Mouse (Mus musculus) C2C12 (cell line): ENCODE measurements around the gene Cep170. TPM values are rescaled to one million over a fixed set of nuclear protein-coding genes. Genes with fewer than 3 reads are reported as not detected.

ENCODE experiments used
- H3K27me3 ChIP-seq: one replicate; pipeline ENCODE4 v1.6.1; 2011; ENCODE audit not compliant: control insufficient read depth, insufficient read depth, insufficient read length
- H3K36me3 ChIP-seq: one replicate; pipeline ENCODE4 v1.6.1; 2011; ENCODE audit not compliant: control insufficient read depth, insufficient read depth
- H3K4me3 ChIP-seq: one replicate; pipeline ENCODE4 v1.5.1; 2011; ENCODE audit warnings: mild to moderate bottlenecking, control low read depth; ENCODE audit not compliant: poor library complexity, insufficient read depth, severe bottlenecking
- H3K79me2 ChIP-seq: one replicate; pipeline ENCODE4 v1.6.1; 2011; ENCODE audit not compliant: control insufficient read depth, insufficient read depth
- H3K79me3 ChIP-seq: one replicate; pipeline ENCODE4 v1.6.1; 2011; ENCODE audit warnings: low read depth, control low read depth
- H3ac ChIP-seq: one replicate; pipeline ENCODE3; 2011; ENCODE audit warnings: low read depth; ENCODE audit not compliant: control insufficient read depth, insufficient read length
- CEBPB ChIP-seq: IDR thresholded peaks from one replicate; pipeline ENCODE4 v1.6.1; 2011; ENCODE audit warnings: low read depth, mild to moderate bottlenecking, control low read depth, moderate library complexity
- CTCF ChIP-seq: IDR thresholded peaks from one replicate; pipeline ENCODE4 v1.5.1; 2011; ENCODE audit not compliant: control insufficient read depth, insufficient read depth, insufficient read length
- FOSL1 ChIP-seq: IDR thresholded peaks from one replicate; pipeline ENCODE4 v1.8.0; 2011; ENCODE audit warnings: mild to moderate bottlenecking, low read length; ENCODE audit not compliant: poor library complexity, insufficient read depth, severe bottlenecking
- MAX ChIP-seq: IDR thresholded peaks from one replicate; pipeline ENCODE4 v1.6.1; 2011; ENCODE audit warnings: mild to moderate bottlenecking, control low read depth
- MYOD1 ChIP-seq: IDR thresholded peaks from one replicate; pipeline ENCODE4 v1.6.1; 2011; ENCODE audit warnings: low read depth; ENCODE audit not compliant: control insufficient read depth, insufficient read length
- MYOG ChIP-seq: IDR thresholded peaks from one replicate; pipeline ENCODE4 v1.6.1; 2011; ENCODE audit not compliant: control insufficient read depth, insufficient read length; ENCODE audit errors: extremely low read depth
- USF1 ChIP-seq: IDR thresholded peaks from one replicate; pipeline ENCODE4 v1.6.1; 2011; ENCODE audit warnings: low read depth, mild to moderate bottlenecking, control low read depth, moderate library complexity
- polyA plus RNA-seq: library from polyadenylated mRNA; unstranded; fragments of >200 nt; fragmentation: generic; extraction: Trizol; gene quantifications from one replicate; pipeline ENCODE4 v1.2.1, GENCODE M21; 2012; ENCODE audit warnings: missing spikeins

Gene Cep170
- polyA plus RNA-seq, 1 experiment, result 15.1 TPM

GRCm38 (mm10) chr1:176712436-176712835 is 101.4 kb downstream of the Cep170 start:
- no peaks in the 10 kb centered on the region for H3K79me2 ChIP-seq
- no peaks in the 10 kb centered on the region for H3K27me3 ChIP-seq
- no peak for TF ChIP-seq CEBPB
- TF ChIP-seq USF1, result no peak
- TF ChIP-seq FOSL1, result no peak
- no peak for TF ChIP-seq MYOG
- TF ChIP-seq MYOD1, result no peak
- no peak for TF ChIP-seq MAX
- TF ChIP-seq CTCF, result no peak
- no peaks in the 10 kb centered on the region for H3K79me3 ChIP-seq
- no peaks in the 10 kb centered on the region for H3K36me3 ChIP-seq
- no peak overlapping the region for H3K4me3 ChIP-seq
- H3ac ChIP-seq, result no peak overlapping the region

GRCm38 (mm10) chr1:176700226-176700625 is 113.6 kb downstream of the Cep170 start:
- no peaks in the 10 kb centered on the region for H3K27me3 ChIP-seq
- H3K36me3 ChIP-seq, result no peaks in the 10 kb centered on the region
- TF ChIP-seq CEBPB (no peak), CTCF (no peak), FOSL1 (no peak)
- H3K79me2 ChIP-seq, result no peaks in the 10 kb centered on the region
- no peak overlapping the region for H3ac ChIP-seq
- no peak overlapping the region for H3K4me3 ChIP-seq
- H3K79me3 ChIP-seq, result no peaks in the 10 kb centered on the region

GRCm38 (mm10) chr1:176699793-176700192 is 114.1 kb downstream of the Cep170 start:
- Histone ChIP-seq H3K36me3 (no peaks in the 10 kb centered on the region), H3K79me3 (no peaks in the 10 kb centered on the region), H3K27me3 (no peaks in the 10 kb centered on the region), H3ac (no peak overlapping the region), H3K79me2 (no peaks in the 10 kb centered on the region), H3K4me3 (no peak overlapping the region)
- TF ChIP-seq CEBPB, result no peak
- no peak for TF ChIP-seq MYOG
- no peak for TF ChIP-seq FOSL1
- no peak for TF ChIP-seq MYOD1
- no peak for TF ChIP-seq CTCF
- TF ChIP-seq MAX, result no peak
- no peak for TF ChIP-seq USF1

GRCm38 (mm10) chr1:176698647-176699046 is 115.2 kb downstream of the Cep170 start:
- TF ChIP-seq MYOD1 (no peak), MAX (no peak), CTCF (no peak), FOSL1 (no peak), MYOG (no peak), USF1 (no peak), CEBPB (no peak)
- H3ac ChIP-seq, result no peak overlapping the region
- no peaks in the 10 kb centered on the region for H3K27me3 ChIP-seq
- no peaks in the 10 kb centered on the region for H3K79me3 ChIP-seq
- no peak overlapping the region for H3K4me3 ChIP-seq
- H3K36me3 ChIP-seq, result no peaks in the 10 kb centered on the region
- H3K79me2 ChIP-seq, result no peaks in the 10 kb centered on the region

GRCm38 (mm10) chr1:176697091-176697490 is 116.8 kb downstream of the Cep170 start:
- Histone ChIP-seq H3K27me3 (no peaks in the 10 kb centered on the region), H3K4me3 (no peak overlapping the region), H3K79me3 (no peaks in the 10 kb centered on the region), H3K36me3 (no peaks in the 10 kb centered on the region), H3ac (no peak overlapping the region), H3K79me2 (no peaks in the 10 kb centered on the region)
- peak; percentile 69 for TF ChIP-seq MAX
- no peak for TF ChIP-seq MYOG
- no peak for TF ChIP-seq USF1

- Histone ChIP-seq H3K27me3 (no peaks in the 10 kb centered on the region), H3K4me3 (no peak overlapping the region), H3K79me3 (no peaks in the 10 kb centered on the region), H3K36me3 (no peaks in the 10 kb centered on the region), H3K79me2 (no peaks in the 10 kb centered on the region), H3ac (no peak overlapping the region)
- TF ChIP-seq USF1 (no peak), MAX (no peak), CTCF (no peak), FOSL1 (no peak), MYOG (no peak), CEBPB (no peak), MYOD1 (no peak)
Measured at GRCm38 (mm10) chr1:176691101-176691500, 122.8 kb downstream of the Cep170 start.
